Mouse (Mus musculus): ENCODE measurements around the gene Gm3488.
"Not testable (repeated sequence)": the region's sequence is repeated elsewhere in the genome, so short reads cannot be mapped to it uniquely, and the experiment has no call there.

The Gm3488 gene

DNA sequence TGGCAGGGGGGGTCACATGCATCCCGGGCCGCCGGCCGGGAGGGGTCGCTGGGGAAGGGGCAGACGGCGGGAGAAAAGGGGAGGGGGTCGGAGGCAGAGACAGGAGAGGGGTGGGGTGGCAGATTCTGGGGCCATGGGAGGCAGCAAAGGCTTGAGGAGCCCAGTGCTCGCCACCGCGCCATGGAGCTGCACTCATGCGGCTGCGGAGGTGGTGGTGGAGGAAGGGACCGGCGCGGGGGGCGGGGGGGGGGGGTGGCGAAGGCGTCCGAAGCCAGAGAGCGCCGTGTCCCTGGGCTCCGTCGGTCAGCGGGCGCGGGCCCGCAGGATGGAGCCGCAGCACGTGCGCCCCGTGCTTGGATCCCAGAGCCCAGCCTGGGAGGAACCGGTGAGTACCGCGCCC is at the start of gene Gm3488:
TSS of gene Gm3488 (plus strand) at position 301 of the 400 bp plus-strand sequence.
- not testable (repeated sequence) for DNase-seq (ENCODE audit: low read depth)

GRCm38 (mm10) chr14:5455367-5455766 is 46.1 kb upstream of the Gm3488 start, which contains the start of gene Gm3194:
Gm3194 (minus strand) TSS chr14:5455467.
- not testable (repeated sequence) for DNase-seq (ENCODE audit: low read depth)

GRCm38 (mm10) chr14:5460469-5460868 is 41.0 kb upstream of the Gm3488 start:
- DNase-seq (ENCODE audit: low read depth), result not testable (repeated sequence)

DNA sequence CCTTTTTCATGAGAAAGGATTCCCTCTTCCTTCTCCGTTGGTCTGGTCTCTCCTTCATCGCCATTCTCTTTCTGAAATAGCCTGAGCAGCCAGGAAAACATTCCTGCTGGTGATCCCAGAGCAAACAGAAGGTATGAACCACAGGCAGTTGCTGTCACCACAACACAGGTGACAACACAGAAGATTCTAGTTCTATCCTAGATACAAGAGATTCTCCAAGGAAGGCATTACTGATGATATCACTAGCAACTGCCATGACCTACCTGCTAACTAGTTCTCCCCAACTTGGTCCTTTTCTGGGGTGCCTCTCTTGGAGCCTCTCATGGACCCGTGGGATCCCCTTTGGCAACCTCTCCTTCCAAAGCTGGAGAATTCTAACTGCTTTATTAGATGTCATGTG is 23.7 kb upstream of the Gm3488 start, which contains the start of gene Gm8246:
TSS of gene Gm8246 (minus strand) at position 101 of the 400 bp plus-strand sequence.
- not testable (repeated sequence) for DNase-seq (ENCODE audit: low read depth)

- DNase-seq (ENCODE audit: low read depth), result not testable (repeated sequence)
Observed at GRCm38 (mm10) chr14:5483907-5484306, 17.6 kb upstream of the Gm3488 start, which contains the start of gene Gm3187. Gm3187 (plus strand) TSS chr14:5484207.

DNA sequence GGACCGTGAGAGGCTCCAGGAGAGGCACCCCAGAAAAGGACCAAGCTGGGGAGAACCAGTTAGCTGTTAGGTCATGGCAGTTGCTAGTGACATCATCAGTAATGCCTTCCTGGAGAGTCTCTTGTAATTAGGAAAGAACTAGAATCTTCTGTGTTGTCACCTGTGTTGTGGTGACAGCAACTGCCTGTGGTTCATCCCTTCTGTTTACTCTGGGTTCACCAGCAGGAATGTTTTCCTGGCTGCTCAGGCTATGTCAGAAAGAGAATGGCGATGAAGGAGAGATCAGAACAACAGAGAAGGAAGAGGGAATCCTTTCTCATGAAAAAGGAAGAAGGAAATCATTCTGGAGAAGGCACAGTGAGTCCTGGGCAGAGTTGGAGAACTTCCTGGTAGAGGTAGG is 36.7 kb downstream of the Gm3488 start, which contains the start of gene Gm3532:
TSS of gene Gm3532 (plus strand) at position 301 of the 400 bp plus-strand sequence.
- not testable (repeated sequence) for DNase-seq (ENCODE audit: low read depth)

Data from fibroblast of lung, adult 2 months (primary cell).